Mouse (Mus musculus) CH12.LX (cell line): Measurements from ENCODE around the gene Gpx7. TPM values are rescaled to one million over a fixed set of nuclear protein-coding genes. Genes with fewer than 3 reads are reported as not detected.

Source experiments
- DNase-seq: peaks from one replicate; pipeline ENCODE4 v3.0.0-alpha.2; 2013; ENCODE audit errors: extremely low read depth
- H3K27ac ChIP-seq: 2 replicates; pipeline ENCODE4 v1.5.1; 2012; ENCODE audit warnings: low read depth, mild to moderate bottlenecking, control low read depth, moderate library complexity; ENCODE audit not compliant: insufficient read depth
- H3K27me3 ChIP-seq: replicated peaks from 2 replicates; pipeline ENCODE3; 2012; ENCODE audit warnings: inconsistent platforms
- H3K36me3 ChIP-seq, 2 experiments: replicated peaks in 1 of 2; 2 replicates each; pipeline versions ENCODE3 to v1.6.1; 2012; ENCODE audit warnings: inconsistent platforms in 1 of 2, low read length in 1 of 2, mild to moderate bottlenecking in 1 of 2, mixed read lengths in 1 of 2, moderate library complexity in 1 of 2; ENCODE audit not compliant: control insufficient read depth in 1 of 2, insufficient read depth in 1 of 2
- H3K4me1 ChIP-seq, 2 experiments: 2 replicates each; pipeline ENCODE4 v1.6.1; 2012; ENCODE audit warnings: inconsistent platforms in 1 of 2, moderate library complexity in 1 of 2; ENCODE audit not compliant: insufficient read depth in 2 of 2, control insufficient read depth in 1 of 2
- H3K4me2 ChIP-seq: 2 replicates; pipeline ENCODE4 v1.6.1; 2012; ENCODE audit warnings: low read depth, mild to moderate bottlenecking, control low read depth; ENCODE audit not compliant: poor library complexity, insufficient read depth, severe bottlenecking
- H3K4me3 ChIP-seq, 3 experiments: fragments of 150-350 bp in 1 of 3; sonication (generic) in 1 of 3; replicated peaks in 1 of 3; 2 replicates each; pipeline versions ENCODE3 to v1.5.1; 2011 to 2012; ENCODE audit warnings: low read depth in 2 of 3, low read length in 2 of 3, mild to moderate bottlenecking in 2 of 3, moderate library complexity in 2 of 3, control low read depth in 1 of 3, improper control_type of control experiment in 1 of 3, inconsistent platforms in 1 of 3, mixed read lengths in 1 of 3; ENCODE audit not compliant: poor library complexity in 1 of 3
- H3K79me2 ChIP-seq: replicated peaks from 2 replicates; pipeline ENCODE4 v1.6.1; 2012; ENCODE audit warnings: mild to moderate bottlenecking, moderate library complexity; ENCODE audit not compliant: control insufficient read depth, poor library complexity, insufficient read depth, severe bottlenecking; ENCODE audit errors: extremely low read depth
- H3K9ac ChIP-seq: 2 replicates; pipeline ENCODE4 v1.6.1; 2012; ENCODE audit warnings: low read depth, mild to moderate bottlenecking, control low read depth, moderate library complexity; ENCODE audit not compliant: insufficient read depth
- H3K9me3 ChIP-seq: replicated peaks from 2 replicates; pipeline ENCODE3; 2012; ENCODE audit warnings: low read length, inconsistent platforms, mixed read lengths
- CTCF ChIP-seq, 2 experiments: IDR thresholded peaks in 1 of 2; conservative IDR thresholded peaks in 1 of 2; 2 replicates each; pipeline ENCODE4 v1.5.1; 2011 to 2012; ENCODE audit warnings: low read depth in 2 of 2, low read length in 2 of 2, improper control_type of control experiment in 1 of 2, inconsistent platforms in 1 of 2, mild to moderate bottlenecking in 1 of 2, moderate library complexity in 1 of 2
- E2F4 ChIP-seq: IDR thresholded peaks from 2 replicates; pipeline ENCODE4 v1.6.1; 2011; ENCODE audit warnings: low read depth, low read length, improper control_type of control experiment; ENCODE audit not compliant: insufficient replicate concordance
- ELF1 ChIP-seq: IDR thresholded peaks from 2 replicates; pipeline ENCODE4 v1.6.1; 2014; ENCODE audit warnings: low read depth, mild to moderate bottlenecking, inconsistent platforms, low read length, improper control_type of control experiment
- EP300 ChIP-seq: IDR thresholded peaks from 2 replicates; pipeline ENCODE4 v1.6.1; 2011; ENCODE audit warnings: low read length, improper control_type of control experiment
- GABPA ChIP-seq: IDR thresholded peaks from 2 replicates; pipeline ENCODE4 v1.6.1; 2012; ENCODE audit warnings: low read depth, low read length, improper control_type of control experiment, inconsistent platforms; ENCODE audit not compliant: insufficient replicate concordance
- IRF4 ChIP-seq: IDR thresholded peaks from 2 replicates; pipeline ENCODE4 v1.6.1; 2014; ENCODE audit warnings: low read depth, mild to moderate bottlenecking, inconsistent platforms, low read length, improper control_type of control experiment
- JUND ChIP-seq: conservative IDR thresholded peaks from 2 replicates; pipeline ENCODE4 v1.6.1; 2011; ENCODE audit warnings: low read depth, low read length, improper control_type of control experiment
- MAX ChIP-seq: IDR thresholded peaks from 2 replicates; pipeline ENCODE4 v1.6.1; 2011; ENCODE audit warnings: low read length, improper control_type of control experiment
- MAZ ChIP-seq: IDR thresholded peaks from 2 replicates; pipeline ENCODE4 v1.6.1; 2012; ENCODE audit warnings: low read depth, mild to moderate bottlenecking, inconsistent platforms, low read length, improper control_type of control experiment, moderate library complexity
- MYC ChIP-seq: IDR thresholded peaks from 2 replicates; pipeline ENCODE4 v1.6.1; 2011; ENCODE audit warnings: low read depth, mild to moderate bottlenecking, improper control_type of control experiment, low read length
- NELFE ChIP-seq: IDR thresholded peaks from 2 replicates; pipeline ENCODE4 v1.6.1; 2011; ENCODE audit warnings: low read depth, low read length, improper control_type of control experiment
- NRF1 ChIP-seq: IDR thresholded peaks from 2 replicates; pipeline ENCODE4 v1.6.1; 2014; ENCODE audit warnings: low read depth, mild to moderate bottlenecking, inconsistent platforms, low read length, improper control_type of control experiment, moderate library complexity
- PAX5 ChIP-seq: IDR thresholded peaks from 2 replicates; pipeline ENCODE4 v1.6.1; 2012; ENCODE audit warnings: low read length, inconsistent platforms, mixed read lengths
- POLR2A ChIP-seq: IDR thresholded peaks from 2 replicates; pipeline ENCODE4 v1.6.1; 2011; ENCODE audit warnings: low read depth, mild to moderate bottlenecking, improper control_type of control experiment, low read length
- POLR2AphosphoS2 ChIP-seq: IDR thresholded peaks from 2 replicates; pipeline ENCODE4 v1.6.1; 2011; ENCODE audit warnings: low read depth, low read length, improper control_type of control experiment
- RCOR1 ChIP-seq: conservative IDR thresholded peaks from 2 replicates; pipeline ENCODE4 v1.6.1; 2012; ENCODE audit warnings: low read depth, mild to moderate bottlenecking, inconsistent platforms, low read length, improper control_type of control experiment
- SIN3A ChIP-seq: IDR thresholded peaks from 2 replicates; pipeline ENCODE4 v1.6.1; 2012; ENCODE audit warnings: low read length, improper control_type of control experiment, inconsistent platforms
- TBP ChIP-seq: conservative IDR thresholded peaks from 2 replicates; pipeline ENCODE4 v1.6.1; 2011; ENCODE audit warnings: low read depth, low read length, improper control_type of control experiment
- ZC3H11A ChIP-seq: IDR thresholded peaks from 2 replicates; pipeline ENCODE4 v1.6.1; 2012; ENCODE audit warnings: low read depth, mild to moderate bottlenecking, inconsistent platforms, low read length, improper control_type of control experiment
- ZKSCAN1 ChIP-seq: IDR thresholded peaks from 2 replicates; pipeline ENCODE4 v1.6.1; 2012; ENCODE audit warnings: low read depth, inconsistent platforms, low read length, improper control_type of control experiment, borderline replicate concordance
- ZMIZ1 ChIP-seq: IDR thresholded peaks from 2 replicates; pipeline ENCODE4 v1.6.1; 2012; ENCODE audit warnings: low read depth, mild to moderate bottlenecking, inconsistent platforms, low read length, improper control_type of control experiment
- dilution Hi-C: fragments of 300-500 bp; cut with MboI; formaldehyde crosslinking; loops from 2 replicates; pipeline ENCODE4 v1.14.3; 2020; ENCODE audit warnings: low sequenced_read_pairs; ENCODE audit not compliant: extremely low pct_unique_long_range_greater_than_20kb, extremely low pct_ligation_motif_present
- in situ Hi-C: fragments of 300-500 bp; cut with MboI; formaldehyde crosslinking; loops from 3 replicates; pipeline ENCODE4 v1.14.3; 2019; ENCODE audit warnings: low sequenced_read_pairs, low pct_ligation_motif_present, low pct_unique_long_range_greater_than_20kb, mixed read lengths
- polyA plus RNA-seq: library from polyadenylated mRNA; unstranded; fragments of >175 nt; gene quantifications from 2 replicates; pipeline ENCODE4 v1.2.1, GENCODE M21; 2012; ENCODE audit warnings: low read depth; ENCODE audit not compliant: insufficient read length
- total RNA-seq, 2 experiments: library from RNA; depleted of rRNA; stranded (reverse); fragments of 300-350 nt in 1 of 2; fragments of >200 nt in 1 of 2; gene quantifications; 2 replicates each; pipeline ENCODE4 v1.2.3; 2012 to 2014

Gpx7 gene
- total and polyA plus RNA-seq, 3 experiments: not detected

- TF ChIP-seq TBP (no peak), E2F4 (no peak), ELF1 (no peak), MAZ (no peak), NRF1 (no peak), RCOR1 (no peak), CTCF (conservative IDR thresholded peaks at IDR 0.05 in 1 of 2, IDR thresholded peaks at IDR 0.05 in 1 of 2; ENCODE audit: low read depth in 2 of 2, low read length in 2 of 2) (no peak), GABPA (no peak), POLR2AphosphoS2 (no peak), ZKSCAN1 (no peak), POLR2A (no peak), MYC (no peak), EP300 (no peak), IRF4 (no peak), JUND (no peak), PAX5 (no peak), SIN3A (no peak), ZC3H11A (no peak), NELFE (no peak)
- H3K4me1 ChIP-seq: peaks cover 0 to 4% of the 10 kb centered on the region in 2 experiments; a peak in 1 of 4 replicates
- no peaks in the 10 kb centered on the region for H3K9me3 ChIP-seq
- no peak overlapping the region for H3K9ac ChIP-seq
- H3K79me2 ChIP-seq: no peaks in the 10 kb centered on the region; the same call in 1 of the 2 replicates
- no peak overlapping the region for H3K4me3 ChIP-seq
- H3K27ac ChIP-seq: no peak overlapping the region
- dilution Hi-C loops: no loop called here
- no peak overlapping the region for H3K4me2 ChIP-seq
- DNase-seq: no peak
- H3K36me3 ChIP-seq: no peaks in the 10 kb centered on the region
- no peaks in the 10 kb centered on the region for H3K27me3 ChIP-seq
- in situ Hi-C loops: no loop called here
These were observed 28.0 kb upstream of the Gpx7 start for GRCm38 (mm10) chr4:108434781-108435180.

GRCm38 (mm10) chr4:108434221-108434620, 27.5 kb upstream of the Gpx7 start:
- Histone ChIP-seq H3K27me3 (no peaks in the 10 kb centered on the region), H3K4me3 (no peak overlapping the region), H3K4me2 (no peak overlapping the region), H3K79me2 (no peaks in the 10 kb centered on the region; the same call in 1 of the 2 replicates), H3K9me3 (no peaks in the 10 kb centered on the region), H3K4me1 (peaks cover 0 to 4% of the 10 kb centered on the region in 2 experiments; a peak in 1 of 4 replicates), H3K36me3 (no peaks in the 10 kb centered on the region), H3K27ac (no peak overlapping the region), H3K9ac (no peak overlapping the region)
- DNase-seq: no peak
- in situ Hi-C loops (no loop called here), dilution Hi-C loops (no loop called here)
- TF ChIP-seq ZMIZ1: no peak
- TF ChIP-seq RCOR1: no peak
- TF ChIP-seq MAX: no peak
- no peak for TF ChIP-seq ELF1
- no peak for TF ChIP-seq JUND
